Mouse (Mus musculus): ENCODE results near the gene Sema7a.

Gene Sema7a

GRCm38 (mm10) chr9:57975200-57975821 lies 35.4 kb downstream of the Sema7a start:
- no peak for DNase-seq (ENCODE audit: extremely low spot score, low read depth, low spot score)

- DNase-seq (ENCODE audit: extremely low spot score, low read depth, low spot score): no peak
These were observed 38.1 kb downstream of the Sema7a start for GRCm38 (mm10) chr9:57978025-57978424.

GRCm38 (mm10) chr9:57978858-57979257 lies 38.9 kb downstream of the Sema7a start:
- DNase-seq (ENCODE audit: extremely low spot score, low read depth, low spot score): no peak

- DNase-seq (ENCODE audit: extremely low spot score, low read depth, low spot score): no peak
These were observed 40.7 kb downstream of the Sema7a start for GRCm38 (mm10) chr9:57980570-57980969.

GRCm38 (mm10) chr9:57985304-57985703 lies 45.4 kb downstream of the Sema7a start:
- DNase-seq (ENCODE audit: extremely low spot score, low read depth, low spot score): no peak

GRCm38 (mm10) chr9:57986293-57986692 lies 46.4 kb downstream of the Sema7a start:
- DNase-seq (ENCODE audit: extremely low spot score, low read depth, low spot score): no peak

GRCm38 (mm10) chr9:57988098-57988497 lies 48.2 kb downstream of the Sema7a start:
- no peak for DNase-seq (ENCODE audit: extremely low spot score, low read depth, low spot score)

- no peak for DNase-seq (ENCODE audit: extremely low spot score, low read depth, low spot score)
These were observed 49.4 kb downstream of the Sema7a start for GRCm38 (mm10) chr9:57989309-57989708.

- no peak for DNase-seq (ENCODE audit: extremely low spot score, low read depth, low spot score)
These were observed 50.7 kb downstream of the Sema7a start for GRCm38 (mm10) chr9:57990438-57991110.

GRCm38 (mm10) chr9:57992060-57992459 lies 52.1 kb downstream of the Sema7a start:
- DNase-seq (ENCODE audit: extremely low spot score, low read depth, low spot score): no peak

GRCm38 (mm10) chr9:57992781-57993591 lies 53.1 kb downstream of the Sema7a start:
- DNase-seq (ENCODE audit: extremely low spot score, low read depth, low spot score): no peak

- DNase-seq (ENCODE audit: extremely low spot score, low read depth, low spot score): no peak
These were observed 55.4 kb downstream of the Sema7a start for GRCm38 (mm10) chr9:57995282-57995681.

GRCm38 (mm10) chr9:57997511-57998031 lies 57.7 kb downstream of the Sema7a start:
- no peak for DNase-seq (ENCODE audit: extremely low spot score, low read depth, low spot score)

GRCm38 (mm10) chr9:57998032-57998659 lies 58.2 kb downstream of the Sema7a start:
- DNase-seq (ENCODE audit: extremely low spot score, low read depth, low spot score): peak; percentile 61

- DNase-seq (ENCODE audit: extremely low spot score, low read depth, low spot score): no peak
These were observed 58.8 kb downstream of the Sema7a start for GRCm38 (mm10) chr9:57998685-57999084.

GRCm38 (mm10) chr9:57999676-58000075 lies 59.8 kb downstream of the Sema7a start:
- no peak for DNase-seq (ENCODE audit: extremely low spot score, low read depth, low spot score)

GRCm38 (mm10) chr9:58003272-58003671 lies 63.4 kb downstream of the Sema7a start:
- no peak for DNase-seq (ENCODE audit: extremely low spot score, low read depth, low spot score)

- DNase-seq (ENCODE audit: extremely low spot score, low read depth, low spot score): no peak
These were observed 66.0 kb downstream of the Sema7a start, which contains the start of gene Cyp11a1 for GRCm38 (mm10) chr9:58005753-58006461. TSS of gene Cyp11a1 (plus strand) at chr9:58006411.

- no peak for DNase-seq (ENCODE audit: extremely low spot score, low read depth, low spot score)
These were observed 68.6 kb downstream of the Sema7a start for GRCm38 (mm10) chr9:58008336-58009014.

GRCm38 (mm10) chr9:58009015-58009362 lies 69.1 kb downstream of the Sema7a start:
- no peak for DNase-seq (ENCODE audit: extremely low spot score, low read depth, low spot score)

Measured in hindlimb bud, embryonic 11.5 days (tissue).